Mouse (Mus musculus): ENCODE results near the gene Zcchc10. TPM values are rescaled to one million over a fixed set of nuclear protein-coding genes. Genes with fewer than 3 reads are reported as not detected.
"Not testable (repeated sequence)": the region's sequence is repeated elsewhere in the genome, so short reads cannot be mapped to it uniquely, and the experiment has no call there.

The Zcchc10 gene
- polyA plus RNA-seq (2015; fragmentation: Nextera tagmentation; extraction: Ambion mirVana): 22.8 and 24.3 TPM in 2 replicates

- H3K27me3 ChIP-seq: no peaks in the 10 kb centered on the region
- H3K27ac ChIP-seq: peak within 1 kb of the TSS; percentile 68; the same call in 1 of the 2 replicates
- WGBS: 1% methylated on average over 21 of the region's 21 CpGs
- peak within 1 kb of the TSS; percentile 67 for H3K4me2 ChIP-seq
- no peaks in the 10 kb centered on the region for H3K9me3 ChIP-seq (replicated peaks)
- ATAC-seq (replicated peaks; ENCODE audit: low FRiP score): peak; percentile 96
- H3K4me3 ChIP-seq (replicated peaks): peak within 1 kb of the TSS; percentile 79
- peaks cover 9% of the 10 kb centered on the region for H3K4me1 ChIP-seq
- peak within 1 kb of the TSS; percentile 85 for H3K9ac ChIP-seq
- H3K36me3 ChIP-seq: peaks cover 27% of the 10 kb centered on the region
Observed at GRCm38 (mm10) chr11:53324512-53324968, at the start of gene Zcchc10. Gene Zcchc10 (plus strand): TSS chr11:53324679.

GRCm38 (mm10) chr11:53275358-53275757, 49.1 kb upstream of the Zcchc10 start:
- Histone ChIP-seq H3K27me3 (no peaks in the 10 kb centered on the region), H3K9me3 (replicated peaks) (no peaks in the 10 kb centered on the region), H3K27ac (no peak overlapping the region), H3K4me3 (replicated peaks) (no peak overlapping the region), H3K4me1 (no peaks in the 10 kb centered on the region), H3K4me2 (no peak overlapping the region), H3K36me3 (peaks cover 86% of the 10 kb centered on the region), H3K9ac (no peak overlapping the region)
- WGBS: 89% methylated on average over 3 of the region's 3 CpGs
- no peak for ATAC-seq (replicated peaks; ENCODE audit: low FRiP score)

DNA sequence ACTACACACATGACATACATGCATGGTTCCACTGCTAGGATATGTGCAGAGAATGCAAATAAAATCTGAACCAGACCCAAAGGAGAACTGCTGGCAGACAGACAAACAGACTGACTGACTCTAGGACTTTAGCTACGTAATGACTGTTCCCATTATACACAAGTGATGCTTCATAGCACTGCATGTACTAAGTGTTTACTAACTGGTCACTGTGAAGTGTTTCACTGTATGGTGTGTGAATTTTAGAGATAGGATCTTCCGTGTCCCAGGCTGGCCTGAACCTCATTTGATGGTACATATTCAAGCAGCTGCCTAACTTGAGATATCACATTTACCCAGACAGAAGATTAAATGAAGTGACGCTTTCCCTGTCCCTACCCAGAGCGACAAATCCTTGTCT, 46.1 kb upstream of the Zcchc10 start:
- Histone ChIP-seq H3K4me2 (no peak overlapping the region), H3K36me3 (peaks cover 84% of the 10 kb centered on the region), H3K9me3 (replicated peaks) (no peaks in the 10 kb centered on the region), H3K27ac (no peak overlapping the region), H3K9ac (no peak overlapping the region), H3K4me3 (replicated peaks) (no peak overlapping the region), H3K4me1 (no peaks in the 10 kb centered on the region), H3K27me3 (no peaks in the 10 kb centered on the region)
- ATAC-seq (replicated peaks; ENCODE audit: low FRiP score): no peak
- WGBS: 87% methylated on average over 4 of the region's 4 CpGs

DNA sequence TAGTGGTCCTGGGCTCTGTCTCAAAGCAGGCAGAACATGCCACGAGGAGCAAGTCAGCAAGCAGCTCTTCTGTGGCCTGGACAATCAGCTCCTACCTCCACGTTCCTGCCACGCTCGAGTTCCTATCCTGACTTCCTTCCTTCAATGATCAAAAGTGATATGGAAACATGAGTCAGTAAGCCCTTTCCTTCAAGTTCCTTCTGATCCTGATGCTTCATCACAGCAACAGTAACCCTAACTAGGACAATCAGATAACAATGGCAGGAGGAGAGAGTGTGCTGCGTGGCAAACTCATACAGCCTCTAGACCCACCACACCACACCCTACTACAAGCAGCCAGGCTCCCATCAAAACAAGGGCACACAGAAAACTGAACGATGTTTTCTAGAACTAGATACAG, 38.6 kb upstream of the Zcchc10 start:
- ATAC-seq (replicated peaks; ENCODE audit: low FRiP score): no peak
- H3K4me1 ChIP-seq: no peaks in the 10 kb centered on the region
- H3K4me3 ChIP-seq (replicated peaks): no peak overlapping the region
- WGBS: 71% methylated on average over 6 of the region's 6 CpGs
- H3K4me2 ChIP-seq: no peak overlapping the region
- no peak overlapping the region for H3K27ac ChIP-seq
- H3K9me3 ChIP-seq (replicated peaks): no peaks in the 10 kb centered on the region
- H3K27me3 ChIP-seq: no peaks in the 10 kb centered on the region
- H3K36me3 ChIP-seq: peaks cover 94% of the 10 kb centered on the region
- no peak overlapping the region for H3K9ac ChIP-seq

- not testable (repeated sequence) for H3K4me1 ChIP-seq
- 91% methylated on average over 2 of the region's 2 CpGs for WGBS
Observed at GRCm38 (mm10) chr11:53290187-53290586, 34.3 kb upstream of the Zcchc10 start.

DNA sequence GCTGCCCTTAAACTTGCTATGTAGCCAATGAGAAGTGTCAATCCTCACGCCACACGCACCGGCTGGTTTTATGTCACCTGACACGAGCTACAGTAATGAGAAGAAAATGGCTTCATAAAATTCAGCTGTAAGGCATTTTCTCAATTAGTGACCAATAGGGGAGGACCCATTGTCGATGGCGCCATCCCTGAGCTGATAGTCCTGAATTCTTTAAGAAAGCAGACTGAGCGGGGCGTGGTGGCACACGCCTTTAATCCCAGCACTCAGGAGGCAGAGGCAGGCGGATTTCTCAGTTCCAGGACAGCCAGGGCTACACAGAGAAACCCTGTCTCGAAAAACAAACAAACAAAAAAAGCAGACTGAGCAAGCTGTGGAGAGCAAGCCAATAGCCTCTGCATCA, 33.6 kb upstream of the Zcchc10 start:
- Histone ChIP-seq H3K9me3 (replicated peaks) (no peaks in the 10 kb centered on the region), H3K4me1 (peaks cover 3% of the 10 kb centered on the region; the same call in 1 of the 2 replicates), H3K27me3 (no peaks in the 10 kb centered on the region), H3K36me3 (peaks cover 81% of the 10 kb centered on the region), H3K4me2 (no peak overlapping the region), H3K27ac (no peak overlapping the region), H3K4me3 (replicated peaks) (no peak overlapping the region), H3K9ac (no peak overlapping the region)
- no peak for ATAC-seq (replicated peaks; ENCODE audit: low FRiP score)
- 91% methylated on average over 11 of the region's 11 CpGs for WGBS

More at GRCm38 (mm10) chr11:53290187-53290586, 34.3 kb upstream of the Zcchc10 start:
- not testable (repeated sequence) for H3K27me3 ChIP-seq; H3K9ac ChIP-seq; ATAC-seq (replicated peaks; ENCODE audit: low FRiP score); H3K4me3 ChIP-seq (replicated peaks); H3K9me3 ChIP-seq (replicated peaks); H3K4me2 ChIP-seq; H3K27ac ChIP-seq
- H3K36me3 ChIP-seq: peaks cover 88% of the 10 kb centered on the region

GRCm38 (mm10) chr11:53294441-53294840, 30.0 kb upstream of the Zcchc10 start:
- no peak for ATAC-seq (replicated peaks; ENCODE audit: low FRiP score)
- Histone ChIP-seq H3K4me1 (peaks cover 28% of the 10 kb centered on the region), H3K9ac (no peak overlapping the region), H3K27ac (no peak overlapping the region), H3K27me3 (no peaks in the 10 kb centered on the region), H3K4me3 (replicated peaks) (no peak overlapping the region), H3K9me3 (replicated peaks) (no peaks in the 10 kb centered on the region), H3K4me2 (no peak overlapping the region), H3K36me3 (peaks cover 61% of the 10 kb centered on the region)
- WGBS: 72% methylated on average over 5 of the region's 5 CpGs

GRCm38 (mm10) chr11:53296880-53297279, 27.6 kb upstream of the Zcchc10 start:
- H3K4me2 ChIP-seq: peak overlapping the region; percentile 9; the same call in 1 of the 2 replicates
- H3K27ac ChIP-seq: no peak overlapping the region
- no peak for ATAC-seq (replicated peaks; ENCODE audit: low FRiP score)
- H3K4me1 ChIP-seq: peaks cover 38% of the 10 kb centered on the region
- no peak overlapping the region for H3K9ac ChIP-seq
- peaks cover 40% of the 10 kb centered on the region for H3K36me3 ChIP-seq
- H3K27me3 ChIP-seq: no peaks in the 10 kb centered on the region
- WGBS: 72% methylated on average over 4 of the region's 4 CpGs
- no peaks in the 10 kb centered on the region for H3K9me3 ChIP-seq (replicated peaks)
- H3K4me3 ChIP-seq (replicated peaks): no peak overlapping the region

GRCm38 (mm10) chr11:53297947-53298860, 26.3 kb upstream of the Zcchc10 start:
- H3K27ac ChIP-seq: no peak overlapping the region
- no peak for ATAC-seq (replicated peaks; ENCODE audit: low FRiP score)
- H3K4me2 ChIP-seq: peak overlapping the region; percentile 62
- peaks cover 27% of the 10 kb centered on the region for H3K36me3 ChIP-seq
- no peaks in the 10 kb centered on the region for H3K27me3 ChIP-seq
- peak overlapping the region; percentile 92; the same call in 1 of the 2 replicates for H3K9ac ChIP-seq
- peaks cover 38% of the 10 kb centered on the region for H3K4me1 ChIP-seq
- peak overlapping the region; percentile 86 for H3K4me3 ChIP-seq (replicated peaks)
- WGBS: 85% methylated on average over 7 of the region's 7 CpGs
- H3K9me3 ChIP-seq (replicated peaks): no peaks in the 10 kb centered on the region

DNA sequence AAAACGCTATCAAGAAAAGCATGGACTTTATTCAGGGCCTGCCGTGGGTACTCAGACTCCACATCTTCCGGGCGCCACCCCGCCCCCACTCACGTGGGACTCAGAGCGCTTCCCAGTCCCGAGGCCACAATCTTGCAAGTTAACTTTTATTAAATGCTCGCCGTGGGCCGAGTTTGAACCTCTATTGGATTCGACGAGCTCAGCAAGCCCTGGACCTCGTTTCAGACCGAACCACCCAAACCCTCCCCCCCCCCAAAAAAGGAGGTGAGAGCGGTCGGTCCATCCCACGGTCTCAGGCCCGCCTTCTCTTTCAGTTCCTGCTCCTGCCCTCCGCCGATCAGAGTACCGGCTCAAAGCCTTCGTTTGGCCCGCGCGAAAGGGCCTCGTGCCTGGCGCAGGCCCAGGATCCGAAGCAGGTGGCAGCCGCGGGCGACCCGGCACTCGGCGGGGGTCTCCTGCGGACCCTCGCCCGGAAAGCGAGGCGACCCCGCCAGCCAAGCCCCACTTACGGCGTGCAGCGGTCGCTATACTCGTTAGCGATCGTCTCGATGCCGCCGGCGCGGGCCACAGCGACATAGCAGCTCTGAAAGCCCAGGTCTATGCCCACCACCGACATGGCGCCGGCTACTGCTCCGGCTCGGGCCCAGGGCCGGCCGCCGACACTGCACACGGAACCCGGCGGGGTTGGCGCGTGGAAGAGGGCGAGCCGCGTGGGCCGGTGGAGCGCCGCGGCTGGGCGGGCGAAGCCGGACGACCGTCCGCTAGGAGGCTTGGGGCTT, 24.7 kb upstream of the Zcchc10 start:
- Histone ChIP-seq H3K27ac (peak overlapping the region; percentile 99), H3K27me3 (no peaks in the 10 kb centered on the region), H3K9ac (peak overlapping the region; percentile 92), H3K9me3 (replicated peaks) (no peaks in the 10 kb centered on the region), H3K4me2 (peak overlapping the region; percentile 62), H3K4me3 (replicated peaks) (peak overlapping the region; percentile 86), H3K36me3 (peaks cover 16% of the 10 kb centered on the region), H3K4me1 (peaks cover 38% of the 10 kb centered on the region)
- ATAC-seq (replicated peaks; ENCODE audit: low FRiP score): peak; percentile 74
- WGBS: under 1% methylated on average over 80 of the region's 80 CpGs

GRCm38 (mm10) chr11:53300330-53301166, 23.9 kb upstream of the Zcchc10 start, which contains the start of gene Hspa4:
Gene Hspa4 (minus strand): TSS chr11:53300457.
- peak within 1 kb of the TSS; percentile 62 for H3K4me2 ChIP-seq
- H3K9ac ChIP-seq: peak within 1 kb of the TSS; percentile 92
- no peaks in the 10 kb centered on the region for H3K27me3 ChIP-seq
- 1% methylated on average over 58 of the region's 58 CpGs for WGBS
- peak within 1 kb of the TSS; percentile 86 for H3K4me3 ChIP-seq (replicated peaks)
- H3K9me3 ChIP-seq (replicated peaks): no peaks in the 10 kb centered on the region
- ATAC-seq (replicated peaks; ENCODE audit: low FRiP score): peak; percentile 97
- H3K36me3 ChIP-seq: peaks cover 16% of the 10 kb centered on the region
- peak within 1 kb of the TSS; percentile 99 for H3K27ac ChIP-seq
- peaks cover 35% of the 10 kb centered on the region for H3K4me1 ChIP-seq

Measured in kidney, embryonic 15.5 days (tissue).